Mouse (Mus musculus) adrenal gland, adult 18-20 months (tissue): ENCODE results near the gene Fam219a. TPM values are rescaled to one million over a fixed set of nuclear protein-coding genes. Genes with fewer than 3 reads are reported as not detected.

ENCODE experiments used
- DNase-seq, 2 experiments: peaks; one replicate each; pipeline ENCODE4 v3.0.0; 2021 to 2022; ENCODE audit warnings: low spot score in 2 of 2
- total RNA-seq, 2 experiments: library from RNA; stranded (reverse); gene quantifications; 1 replicate in 1 of 2; 2 replicates in 1 of 2; pipeline ENCODE4 v1.2.3; 2021

Fam219a gene
- total RNA-seq, 2 experiments from 2014 or later = 15.7 to 20.2 TPM

- peak; percentile 31 to 55 for DNase-seq
Observed at GRCm38 (mm10) chr4:41554994-41555663, 14.2 kb downstream of the Fam219a start.

GRCm38 (mm10) chr4:41553116-41553515, 16.2 kb downstream of the Fam219a start:
- no peak for DNase-seq

- DNase-seq = peak; percentile 76
Observed at GRCm38 (mm10) chr4:41552529-41552928, 16.8 kb downstream of the Fam219a start.

- no peak for DNase-seq
Observed at GRCm38 (mm10) chr4:41547086-41547485, 22.3 kb downstream of the Fam219a start.

GRCm38 (mm10) chr4:41545985-41546384, 23.4 kb downstream of the Fam219a start:
- DNase-seq = peak; percentile 52 to 55

GRCm38 (mm10) chr4:41542136-41542535, 27.2 kb downstream of the Fam219a start:
- no peak for DNase-seq

GRCm38 (mm10) chr4:41534866-41535265, 34.5 kb downstream of the Fam219a start:
- no peak for DNase-seq

GRCm38 (mm10) chr4:41532420-41532819, 36.9 kb downstream of the Fam219a start:
- no peak for DNase-seq

GRCm38 (mm10) chr4:41527996-41528395, 41.3 kb downstream of the Fam219a start:
- peak in 1 of 2 experiments; percentile 39 for DNase-seq

GRCm38 (mm10) chr4:41527076-41527475, 42.3 kb downstream of the Fam219a start:
- no peak for DNase-seq

GRCm38 (mm10) chr4:41526553-41526952, 42.8 kb downstream of the Fam219a start:
- DNase-seq = no peak

GRCm38 (mm10) chr4:41524829-41525228, 44.5 kb downstream of the Fam219a start:
- no peak for DNase-seq

GRCm38 (mm10) chr4:41523839-41524238, 45.5 kb downstream of the Fam219a start:
- DNase-seq = no peak

GRCm38 (mm10) chr4:41522788-41523187, 46.5 kb downstream of the Fam219a start:
- no peak for DNase-seq

GRCm38 (mm10) chr4:41522136-41522535, 47.2 kb downstream of the Fam219a start:
- DNase-seq = no peak

- no peak for DNase-seq
Observed at GRCm38 (mm10) chr4:41520641-41521040, 48.7 kb downstream of the Fam219a start.

GRCm38 (mm10) chr4:41519195-41519594, 50.1 kb downstream of the Fam219a start:
- DNase-seq = no peak

GRCm38 (mm10) chr4:41518349-41518748, 51.0 kb downstream of the Fam219a start:
- DNase-seq = no peak

- DNase-seq = no peak
Observed at GRCm38 (mm10) chr4:41517233-41517632, 52.1 kb downstream of the Fam219a start, which contains the start of gene 1110017D15Rik. 1110017D15Rik (minus strand) TSS chr4:41517333.

- no peak for DNase-seq
Observed at GRCm38 (mm10) chr4:41513714-41514113, 55.6 kb downstream of the Fam219a start.

- no peak for DNase-seq
Observed at GRCm38 (mm10) chr4:41513309-41513708, 56.0 kb downstream of the Fam219a start.

GRCm38 (mm10) chr4:41507998-41508397, 61.3 kb downstream of the Fam219a start:
- DNase-seq = no peak

- no peak for DNase-seq
Observed at GRCm38 (mm10) chr4:41507326-41507924, 61.9 kb downstream of the Fam219a start.
